Mouse (Mus musculus) heart, embryonic 16.5 days (tissue): Measurements from ENCODE around the gene Eml4. TPM values are rescaled to one million over a fixed set of nuclear protein-coding genes. Genes with fewer than 3 reads are reported as not detected.

ENCODE experiments used
- ATAC-seq: fragments of 200-750 bp; cut with Nextera tagmentation; replicated peaks from 2 replicates; pipeline ENCODE4 v1.8.0; 2017; ENCODE audit warnings: moderate number of reproducible peaks; ENCODE audit not compliant: insufficient read depth, low FRiP score; ENCODE audit errors: extremely low read depth
- H3K27ac ChIP-seq: fragments of 300-500 bp; sonication (generic); 2 replicates; pipeline ENCODE4 v1.5.1; 2014; ENCODE audit warnings: mild to moderate bottlenecking, low read length, control low read depth, moderate library complexity
- H3K27me3 ChIP-seq: fragments of 300-500 bp; sonication (generic); 2 replicates; pipeline ENCODE4 v1.6.1; 2014; ENCODE audit warnings: low read length, mixed read lengths; ENCODE audit not compliant: control insufficient read depth, insufficient read depth
- H3K36me3 ChIP-seq: fragments of 300-500 bp; sonication (generic); 2 replicates; pipeline ENCODE4 v1.6.1; 2014; ENCODE audit not compliant: control insufficient read depth, insufficient read depth
- H3K4me1 ChIP-seq: fragments of 300-500 bp; sonication (generic); 2 replicates; pipeline ENCODE4 v1.6.1; 2014; ENCODE audit warnings: low read length, mixed read lengths; ENCODE audit not compliant: control insufficient read depth, insufficient read depth
- H3K4me2 ChIP-seq: fragments of 300-500 bp; sonication (generic); 2 replicates; pipeline ENCODE4 v1.6.1; 2014; ENCODE audit warnings: low read depth, mild to moderate bottlenecking, control low read depth, low read length
- H3K4me3 ChIP-seq: fragments of 300-500 bp; sonication (generic); 2 replicates; pipeline ENCODE4 v1.5.1; 2014; ENCODE audit warnings: mild to moderate bottlenecking, control low read depth, low read length
- H3K9ac ChIP-seq: fragments of 300-500 bp; sonication (generic); 2 replicates; pipeline ENCODE4 v1.6.1; 2014; ENCODE audit warnings: low read length, control low read depth
- H3K9me3 ChIP-seq: fragments of 300-500 bp; sonication (generic); replicated peaks from 2 replicates; pipeline ENCODE4 v1.6.1; 2016; ENCODE audit warnings: low read length; ENCODE audit not compliant: control insufficient read depth
- WGBS: fragments of 180-500 bp; shearing (Covaris S2); extraction: QIAGEN DNeasy Blood & Tissue Kit; methylation state at CpG from one replicate; pipeline ENCODE4 v1.1.7; 2014; 5-methylcytosine and 5-hydroxymethylcytosine counted together
- polyA plus RNA-seq: library from polyadenylated mRNA; unstranded; fragments of >200 nt; fragmentation: Nextera tagmentation; extraction: Ambion mirVana; gene quantifications from 2 replicates; pipeline ENCODE4 v1.2.1, GENCODE M21; 2015

Eml4 gene
- polyA plus RNA-seq, result 12.4 and 12.7 TPM in 2 replicates

DNA sequence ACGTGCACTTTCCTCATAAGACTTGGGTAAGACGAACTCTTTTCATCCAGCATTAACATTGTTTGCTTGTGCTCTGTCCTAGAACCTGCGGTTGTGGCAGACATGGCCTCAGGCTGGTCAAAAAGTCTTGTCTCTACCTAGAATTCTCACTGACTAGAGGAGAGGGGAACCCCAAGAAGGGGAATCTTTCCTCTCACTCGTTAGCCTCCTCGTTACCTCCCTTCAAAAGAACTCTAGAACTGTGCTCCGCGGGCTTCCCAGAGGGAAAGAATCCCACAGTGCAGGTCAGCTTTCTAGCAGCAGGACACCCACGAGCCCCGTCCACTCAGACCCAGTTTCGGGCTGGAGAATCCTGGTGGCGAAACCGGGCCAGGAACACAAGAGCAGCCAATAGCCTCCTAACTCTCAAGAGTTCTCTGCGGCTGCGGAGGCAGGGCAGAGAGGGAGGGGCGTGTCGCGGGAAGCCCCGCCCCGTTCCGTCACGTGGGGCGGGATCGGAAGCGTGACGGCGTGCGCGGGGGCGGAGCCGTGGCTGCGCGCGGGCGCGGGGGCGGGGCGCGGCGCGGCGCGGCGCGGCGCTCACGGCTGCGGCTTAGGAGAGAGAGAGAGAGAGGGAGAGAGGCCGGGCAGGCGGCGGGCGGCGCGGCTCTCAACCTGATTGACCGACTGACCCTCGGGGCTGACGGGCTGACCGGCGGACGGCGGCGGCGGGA is at the start of gene Eml4:
Gene Eml4 (plus strand): TSS at position 553 of the 713 bp plus-strand sequence.
- H3K9me3 ChIP-seq, result no peaks in the 10 kb centered on the region; the same call in 1 of the 2 replicates
- no peaks in the 10 kb centered on the region for H3K36me3 ChIP-seq
- H3K4me1 ChIP-seq, result peaks cover 29% of the 10 kb centered on the region
- peak within 1 kb of the TSS; percentile 94 for H3K9ac ChIP-seq
- peak within 1 kb of the TSS; percentile 87 for H3K27ac ChIP-seq
- peak within 1 kb of the TSS; percentile 90 for H3K4me3 ChIP-seq
- ATAC-seq, result peak; percentile 94
- no peaks in the 10 kb centered on the region for H3K27me3 ChIP-seq
- 1% methylated on average over 60 of the region's 62 CpGs for WGBS
- H3K4me2 ChIP-seq, result peak within 1 kb of the TSS; percentile 93

DNA sequence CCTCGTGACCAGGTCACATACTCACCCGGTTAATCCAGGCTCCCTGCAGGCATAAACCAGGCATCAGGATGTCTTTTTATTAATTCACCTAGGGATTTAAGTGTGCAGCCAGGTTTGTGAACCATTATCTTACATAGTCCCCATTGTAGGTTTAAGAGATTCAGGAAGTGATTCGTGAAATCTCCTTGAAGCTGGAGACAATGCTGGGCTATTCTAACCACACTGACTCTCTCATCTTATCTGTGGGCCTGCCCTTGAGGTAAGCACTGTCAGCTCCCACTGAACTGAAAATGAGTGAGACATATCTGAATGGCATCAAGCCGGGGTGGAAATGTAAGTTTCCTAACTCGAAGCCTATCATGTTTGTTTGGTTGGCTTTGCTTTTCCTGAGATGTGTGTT is 49.3 kb upstream of the Eml4 start:
- H3K9ac ChIP-seq, result no peak overlapping the region
- H3K36me3 ChIP-seq, result no peaks in the 10 kb centered on the region
- no peak for ATAC-seq
- H3K4me2 ChIP-seq, result no peak overlapping the region
- H3K4me1 ChIP-seq, result peaks cover 5% of the 10 kb centered on the region; the same call in 1 of the 2 replicates
- H3K27me3 ChIP-seq, result no peaks in the 10 kb centered on the region
- WGBS, result 50% methylated on average over 5 of the region's 5 CpGs
- no peaks in the 10 kb centered on the region for H3K9me3 ChIP-seq
- no peak overlapping the region for H3K27ac ChIP-seq
- no peak overlapping the region for H3K4me3 ChIP-seq

DNA sequence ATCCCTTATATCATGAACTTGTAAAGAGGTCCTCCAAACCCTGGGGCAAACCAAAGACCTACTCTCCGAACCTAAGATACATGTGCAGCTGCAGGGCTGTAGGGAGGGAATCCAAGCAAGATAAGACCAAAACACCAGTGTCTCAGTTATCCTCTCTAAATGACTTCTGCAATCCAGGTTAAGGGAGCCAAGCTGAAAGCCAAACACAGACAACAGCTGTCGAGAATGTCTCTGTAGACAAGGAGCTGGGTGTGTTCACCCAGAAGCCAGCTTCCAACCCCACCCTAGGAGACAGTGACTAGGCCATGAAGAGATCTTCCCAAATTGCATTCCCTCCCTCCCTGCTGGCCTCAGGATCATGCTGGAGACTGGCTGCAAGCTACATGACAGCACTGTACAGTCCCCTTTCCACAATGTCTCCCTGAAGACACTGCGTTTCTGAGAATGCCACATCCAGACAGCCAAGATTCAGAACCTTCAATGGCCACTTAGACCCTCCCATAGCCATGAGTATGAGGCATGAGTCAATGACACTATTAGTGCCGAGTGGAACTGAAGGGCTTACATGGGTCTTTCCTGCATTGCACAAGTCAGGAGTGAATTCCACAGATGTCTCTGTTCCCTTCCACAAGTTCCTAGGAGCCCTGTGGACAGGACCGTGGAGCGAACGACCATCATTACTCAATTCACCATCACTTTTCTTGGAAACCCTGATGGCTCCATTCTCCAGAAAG is 46.5 kb upstream of the Eml4 start:
- Histone ChIP-seq H3K9ac (no peak overlapping the region), H3K27me3 (no peaks in the 10 kb centered on the region), H3K27ac (no peak overlapping the region), H3K9me3 (no peaks in the 10 kb centered on the region), H3K36me3 (no peaks in the 10 kb centered on the region), H3K4me1 (peaks cover 6% of the 10 kb centered on the region), H3K4me2 (no peak overlapping the region), H3K4me3 (no peak overlapping the region)
- no peak for ATAC-seq
- 69% methylated on average over 7 of the region's 7 CpGs for WGBS

- ATAC-seq, result no peak
- no peak overlapping the region for H3K4me3 ChIP-seq
- no peak overlapping the region for H3K9ac ChIP-seq
- no peaks in the 10 kb centered on the region for H3K9me3 ChIP-seq
- H3K27me3 ChIP-seq, result no peaks in the 10 kb centered on the region
- peaks cover 9% of the 10 kb centered on the region for H3K4me1 ChIP-seq
- H3K4me2 ChIP-seq, result no peak overlapping the region
- H3K27ac ChIP-seq, result no peak overlapping the region
- 66% methylated on average over 12 of the region's 12 CpGs for WGBS
- no peaks in the 10 kb centered on the region for H3K36me3 ChIP-seq
Observed at GRCm38 (mm10) chr17:83306964-83307640, 43.6 kb upstream of the Eml4 start.

GRCm38 (mm10) chr17:83307641-83308296 is 43.0 kb upstream of the Eml4 start:
- no peak overlapping the region for H3K9ac ChIP-seq
- ATAC-seq, result no peak
- H3K27ac ChIP-seq, result no peak overlapping the region
- H3K36me3 ChIP-seq, result no peaks in the 10 kb centered on the region
- no peaks in the 10 kb centered on the region for H3K9me3 ChIP-seq
- WGBS, result 77% methylated on average over 11 of the region's 11 CpGs
- H3K27me3 ChIP-seq, result no peaks in the 10 kb centered on the region
- no peak overlapping the region for H3K4me3 ChIP-seq
- H3K4me2 ChIP-seq, result no peak overlapping the region
- peaks cover 16% of the 10 kb centered on the region for H3K4me1 ChIP-seq

DNA sequence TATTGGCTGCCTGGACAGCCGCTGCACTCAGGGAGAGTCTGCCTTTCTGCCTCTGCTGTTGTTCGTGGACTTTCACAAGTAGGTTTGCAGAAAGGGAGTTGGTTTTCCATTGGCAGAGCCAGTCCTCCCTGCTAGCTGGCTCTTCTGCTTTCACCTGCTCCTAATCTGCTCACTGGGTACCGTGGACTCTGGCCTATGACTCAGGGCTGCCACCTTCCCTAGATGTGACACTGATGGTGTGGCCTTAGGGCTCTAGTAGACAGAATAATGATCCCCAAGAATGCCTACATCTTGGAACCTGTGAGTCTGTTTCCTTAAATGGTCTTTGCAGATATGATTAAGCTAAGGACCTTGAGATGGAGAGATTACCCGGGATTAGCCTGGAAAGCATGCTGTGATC is 42.3 kb upstream of the Eml4 start:
- Histone ChIP-seq H3K27me3 (no peaks in the 10 kb centered on the region), H3K4me1 (peaks cover 21% of the 10 kb centered on the region), H3K4me3 (no peak overlapping the region), H3K9ac (no peak overlapping the region), H3K9me3 (no peaks in the 10 kb centered on the region), H3K36me3 (no peaks in the 10 kb centered on the region), H3K27ac (no peak overlapping the region), H3K4me2 (no peak overlapping the region)
- 58% methylated on average over 4 of the region's 4 CpGs for WGBS
- no peak for ATAC-seq

- Histone ChIP-seq H3K36me3 (no peaks in the 10 kb centered on the region), H3K27me3 (no peaks in the 10 kb centered on the region), H3K27ac (no peak overlapping the region), H3K9ac (no peak overlapping the region), H3K4me1 (peaks cover 21% of the 10 kb centered on the region), H3K4me2 (no peak overlapping the region), H3K4me3 (no peak overlapping the region), H3K9me3 (no peaks in the 10 kb centered on the region)
- ATAC-seq, result 0 out of 2 replicates have a peak, but pooled peaks have one; percentile 8
- 33% methylated on average over 1 of the region's 1 CpGs for WGBS
Observed at GRCm38 (mm10) chr17:83309243-83309642, 41.5 kb upstream of the Eml4 start.

DNA sequence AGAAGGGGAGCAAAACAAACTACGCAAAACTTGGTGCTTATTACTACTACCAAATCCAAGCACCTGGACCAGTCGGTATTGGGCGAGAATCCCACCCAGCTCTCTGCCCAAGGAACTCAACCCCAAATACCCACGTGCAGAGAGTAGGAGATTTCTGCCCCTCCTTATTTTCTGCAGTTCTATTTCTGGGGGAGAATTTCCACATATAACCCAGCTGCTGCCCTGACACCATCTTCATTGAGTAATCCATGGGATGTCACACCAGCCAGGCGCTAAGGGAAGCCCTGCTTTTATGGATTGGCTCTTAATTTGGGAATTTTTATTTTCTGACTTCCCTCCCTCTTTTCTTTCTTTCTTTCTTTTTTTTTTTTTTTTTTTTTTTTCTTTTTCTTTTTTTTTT is 38.9 kb upstream of the Eml4 start:
- no peak overlapping the region for H3K4me3 ChIP-seq
- H3K27ac ChIP-seq, result no peak overlapping the region
- ATAC-seq, result no peak
- peaks cover 23% of the 10 kb centered on the region for H3K4me1 ChIP-seq
- no peak overlapping the region for H3K9ac ChIP-seq
- no peaks in the 10 kb centered on the region for H3K27me3 ChIP-seq
- H3K9me3 ChIP-seq, result no peaks in the 10 kb centered on the region
- H3K4me2 ChIP-seq, result no peak overlapping the region
- WGBS, result 69% methylated on average over 5 of the region's 5 CpGs
- no peaks in the 10 kb centered on the region for H3K36me3 ChIP-seq
